Mouse (Mus musculus) lung, postnatal 14 days (tissue): ENCODE data around the gene Robo2.

Experiments
- DNase-seq: peaks from one replicate; pipeline ENCODE4 v3.0.0; 2021

Gene Robo2

GRCm38 (mm10) chr16:74321666-74322371, 89.8 kb downstream of the Robo2 start:
- DNase-seq = no peak

GRCm38 (mm10) chr16:74316150-74316549, 95.5 kb downstream of the Robo2 start:
- DNase-seq = no peak

GRCm38 (mm10) chr16:74313222-74313621, 98.4 kb downstream of the Robo2 start:
- DNase-seq = no peak

- no peak for DNase-seq
Measured at GRCm38 (mm10) chr16:74307543-74307887, 104.1 kb downstream of the Robo2 start.

- no peak for DNase-seq
Measured at GRCm38 (mm10) chr16:74306876-74307542, 104.6 kb downstream of the Robo2 start.

GRCm38 (mm10) chr16:74287878-74288277, 123.7 kb downstream of the Robo2 start:
- no peak for DNase-seq

- no peak for DNase-seq
Measured at GRCm38 (mm10) chr16:74282549-74282948, 129.1 kb downstream of the Robo2 start.

GRCm38 (mm10) chr16:74276855-74277573, 134.6 kb downstream of the Robo2 start:
- no peak for DNase-seq

GRCm38 (mm10) chr16:74274596-74274995, 137.0 kb downstream of the Robo2 start:
- DNase-seq = no peak

GRCm38 (mm10) chr16:74272993-74273392, 138.6 kb downstream of the Robo2 start:
- DNase-seq = no peak

GRCm38 (mm10) chr16:74258241-74258640, 153.4 kb downstream of the Robo2 start:
- no peak for DNase-seq

GRCm38 (mm10) chr16:74244452-74244851, 167.2 kb downstream of the Robo2 start:
- no peak for DNase-seq

GRCm38 (mm10) chr16:74241534-74241933, 170.1 kb downstream of the Robo2 start:
- DNase-seq = no peak

- DNase-seq = no peak
Measured at GRCm38 (mm10) chr16:74237411-74237930, 174.2 kb downstream of the Robo2 start.

- DNase-seq = no peak
Measured at GRCm38 (mm10) chr16:74234393-74235059, 177.1 kb downstream of the Robo2 start.

- no peak for DNase-seq
Measured at GRCm38 (mm10) chr16:74233596-74233995, 178.0 kb downstream of the Robo2 start.

GRCm38 (mm10) chr16:74227285-74227684, 184.3 kb downstream of the Robo2 start:
- no peak for DNase-seq

- DNase-seq = no peak
Measured at GRCm38 (mm10) chr16:74225423-74226272, 186.0 kb downstream of the Robo2 start.

- DNase-seq = no peak
Measured at GRCm38 (mm10) chr16:74222501-74222900, 189.1 kb downstream of the Robo2 start.

GRCm38 (mm10) chr16:74216879-74217415, 194.7 kb downstream of the Robo2 start:
- DNase-seq = no peak

GRCm38 (mm10) chr16:74215791-74216190, 195.8 kb downstream of the Robo2 start:
- no peak for DNase-seq

GRCm38 (mm10) chr16:74200705-74201104, 210.9 kb downstream of the Robo2 start:
- DNase-seq = no peak
